Mouse (Mus musculus) brain, embryonic 14.5 days (tissue): ENCODE data around the gene Kif5a.
A peak's percentile ranks its signal among the peaks of the same experiment; 100 is the strongest.

Source experiments
- CTCF ChIP-seq: fragments of 200-500 bp; IDR thresholded peaks from 2 replicates; pipeline ENCODE4 v1.5.1; 2012; ENCODE audit warnings: inconsistent platforms, mild to moderate bottlenecking, moderate library complexity, borderline replicate concordance; ENCODE audit not compliant: insufficient read depth, insufficient read length; ENCODE audit errors: extremely low read depth
- POLR2A ChIP-seq: fragments of 200-500 bp; IDR thresholded peaks from 2 replicates; pipeline ENCODE4 v1.6.1; 2012; ENCODE audit warnings: mild to moderate bottlenecking, inconsistent platforms, borderline replicate concordance; ENCODE audit not compliant: poor library complexity, insufficient read depth, insufficient read length, severe bottlenecking; ENCODE audit errors: extremely low read depth

DNA sequence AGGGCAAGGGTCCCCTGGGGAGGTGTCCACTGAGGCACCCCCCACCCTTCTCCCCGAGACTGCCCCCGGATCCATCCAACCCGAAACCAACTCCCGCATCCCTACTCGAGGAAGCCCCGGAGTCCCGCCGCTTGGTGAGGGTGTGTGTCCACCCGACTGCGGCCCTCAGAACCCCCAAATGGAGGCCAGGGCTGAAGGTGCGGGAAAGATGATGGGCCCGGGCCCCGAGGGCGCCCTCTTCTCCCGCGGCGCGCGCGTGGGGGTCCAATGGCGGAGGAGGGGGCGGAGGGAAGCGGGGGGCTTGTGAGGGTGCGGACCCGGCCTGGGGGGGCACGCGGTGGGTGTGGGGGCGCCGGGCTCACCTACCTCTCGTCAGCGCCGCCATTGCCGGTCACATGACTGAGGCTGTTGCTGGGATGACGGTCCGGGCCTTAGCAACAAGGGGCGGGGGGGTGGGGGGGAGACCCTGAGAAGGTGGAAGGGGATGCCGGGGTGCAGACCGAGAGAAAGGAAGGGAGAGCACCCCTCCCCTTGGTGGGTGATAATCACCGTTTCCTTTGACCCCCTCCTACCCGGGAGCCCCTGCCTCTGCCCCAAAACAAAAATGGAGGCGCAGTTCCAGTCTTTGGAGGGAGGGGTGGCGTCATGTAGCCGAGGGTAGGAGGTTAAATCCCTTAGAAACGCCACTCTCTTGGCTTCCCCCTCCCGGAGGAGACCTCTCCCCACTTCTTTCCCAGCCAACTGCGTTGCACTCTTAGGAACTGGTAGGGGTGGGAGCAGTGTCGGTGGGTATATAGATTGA lies 67.6 kb downstream of the Kif5a start, which contains the start of gene Dtx3:
- TF ChIP-seq CTCF (no peak), POLR2A (peak; percentile 10; the same call in 1 of the 2 replicates)
